Mouse (Mus musculus) cerebellum, adult 18-20 months (tissue): ENCODE data around the gene Hbs1l.

Experiments used
- DNase-seq, 2 experiments: peaks; one replicate each; pipeline ENCODE4 v3.0.0; 2021

Gene Hbs1l

GRCm38 (mm10) chr10:21295759-21296621 is at the start of gene Hbs1l:
Gene Hbs1l, plus strand, starts transcription at chr10:21295979.
- peak; percentile 91 to 97 for DNase-seq

GRCm38 (mm10) chr10:21248556-21248955 is 47.2 kb upstream of the Hbs1l start:
- no peak for DNase-seq

GRCm38 (mm10) chr10:21251881-21252534 is 43.8 kb upstream of the Hbs1l start:
- no peak for DNase-seq

GRCm38 (mm10) chr10:21252800-21253199 is 43.0 kb upstream of the Hbs1l start:
- no peak for DNase-seq

GRCm38 (mm10) chr10:21254266-21255140 is 41.3 kb upstream of the Hbs1l start:
- DNase-seq: no peak

- no peak for DNase-seq
These were observed 38.5 kb upstream of the Hbs1l start for GRCm38 (mm10) chr10:21257244-21257643.

- DNase-seq: no peak
These were observed 36.1 kb upstream of the Hbs1l start for GRCm38 (mm10) chr10:21259649-21260048.

- DNase-seq: no peak
These were observed 30.6 kb upstream of the Hbs1l start for GRCm38 (mm10) chr10:21265188-21265587.

- DNase-seq: no peak
These were observed 28.3 kb upstream of the Hbs1l start for GRCm38 (mm10) chr10:21267452-21267851.

- DNase-seq: no peak
These were observed 26.9 kb upstream of the Hbs1l start for GRCm38 (mm10) chr10:21268786-21269410.

- no peak for DNase-seq
These were observed 25.9 kb upstream of the Hbs1l start for GRCm38 (mm10) chr10:21269920-21270319.

- DNase-seq: no peak
These were observed 24.9 kb upstream of the Hbs1l start for GRCm38 (mm10) chr10:21270905-21271304.

GRCm38 (mm10) chr10:21271310-21271709 is 24.5 kb upstream of the Hbs1l start:
- no peak for DNase-seq

GRCm38 (mm10) chr10:21271785-21272184 is 24.0 kb upstream of the Hbs1l start:
- no peak for DNase-seq

- no peak for DNase-seq
These were observed 8.3 kb upstream of the Hbs1l start for GRCm38 (mm10) chr10:21287243-21288127.

GRCm38 (mm10) chr10:21291228-21291627 is 4.6 kb upstream of the Hbs1l start:
- no peak for DNase-seq

GRCm38 (mm10) chr10:21294217-21294616 is 1.6 kb upstream of the Hbs1l start:
- DNase-seq: no peak

- DNase-seq: no peak
These were observed 401 bp upstream of the Hbs1l start for GRCm38 (mm10) chr10:21295397-21295758.

GRCm38 (mm10) chr10:21298972-21299371 is 3.2 kb downstream of the Hbs1l start:
- DNase-seq: no peak

- no peak for DNase-seq
These were observed 6.0 kb downstream of the Hbs1l start for GRCm38 (mm10) chr10:21301822-21302221.
